Mouse (Mus musculus) liver, postnatal 0 days (tissue): ENCODE results near the gene Wwc1.

Experiments
- CTCF ChIP-seq: sonication (generic); IDR thresholded peaks from 2 replicates; pipeline ENCODE4 v1.5.1; 2016; ENCODE audit warnings: antibody characterized with exemption, low read depth
- EP300 ChIP-seq: IDR thresholded peaks from 2 replicates; pipeline ENCODE4 v1.6.1; 2016; ENCODE audit warnings: antibody characterized with exemption, low read depth, mild to moderate bottlenecking

GRCm38 (mm10) chr11:35888790-35889189, 91.5 kb downstream of the Wwc1 start:
- TF ChIP-seq EP300 = no peak
- TF ChIP-seq CTCF = no peak
